Mouse (Mus musculus): ENCODE data around the gene Gja5.

GRCm38 (mm10) chr3:97117511-97117910 is 213.0 kb downstream of the Gja5 start:
- no peak for TF ChIP-seq CTCF (conservative IDR thresholded peaks at IDR 0.05; ENCODE audit: low read length)
- TF ChIP-seq POU5F1 (IDR thresholded peaks at IDR 0.05; ENCODE audit: borderline replicate concordance, low read length) = no peak
- no peak for TF ChIP-seq NANOG (IDR thresholded peaks at IDR 0.05; ENCODE audit: borderline replicate concordance, low read length)
